Mouse (Mus musculus): Measurements from ENCODE around the gene Nrxn1.

GRCm38 (mm10) chr17:90425974-90426373, 666.9 kb downstream of the Nrxn1 start:
- TF ChIP-seq TAL1 (conservative IDR thresholded peaks at IDR 0.05; ENCODE audit: low read depth, low read length): no peak
- no peak for TF ChIP-seq CTCF (IDR thresholded peaks at IDR 0.05; ENCODE audit: low read depth, low read length)
- TF ChIP-seq GATA1 (IDR thresholded peaks at IDR 0.05; ENCODE audit: borderline replicate concordance, low read length): no peak
- no peak for TF ChIP-seq POLR2AphosphoS5 (IDR thresholded peaks at IDR 0.05; ENCODE audit: insufficient replicate concordance, low read depth, low read length)
- no peak for TF ChIP-seq GATA2 (IDR thresholded peaks at IDR 0.05; ENCODE audit: borderline replicate concordance, low read depth, low read length)

Data from G1E (cell line).